9 mouse cellular contexts compared by ENCODE assay signal in the genomic region with DNA sequence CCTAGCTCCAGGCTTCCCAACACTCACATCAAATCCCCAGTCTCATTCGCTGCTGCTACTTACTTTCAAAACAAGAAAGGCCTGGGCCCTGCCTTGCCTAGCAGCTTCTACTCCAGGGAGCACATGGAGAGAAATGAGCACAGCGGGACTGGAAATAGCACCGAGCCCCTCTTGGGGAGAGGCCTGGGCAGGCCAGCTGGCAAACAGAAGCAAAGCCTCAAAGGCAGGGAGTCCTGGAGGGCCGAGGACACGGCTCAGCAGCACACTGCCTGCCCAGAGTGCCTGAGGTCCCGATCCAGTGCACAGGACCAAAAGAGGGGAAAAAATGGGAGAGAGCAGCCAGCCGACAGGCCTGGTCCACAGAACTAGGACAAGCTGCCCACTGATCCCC. TPM values are rescaled to one million over a fixed set of nuclear protein-coding genes. Genes with fewer than 3 reads are reported as not detected.
DNase-seq lines count a peak whose midpoint lies in the region; ATAC-seq and TF ChIP-seq lines count a peak whose summit lies in the region.
"Had no signal": no experiment of that assay in that cellular context is flagged by ENCODE, and none has a peak within 500 bp of the region (broad histone marks: within the 10 kb centered on the region; RNA-seq: fewer than 3 reads in every experiment).

No protein-coding gene starts in this region.

- peaks cover 29% of the 10 kb centered on the region for H3K4me1 ChIP-seq in kidney, adult 2 months (ENCODE audit: control insufficient read depth, insufficient read depth, low read length)
- H3K4me1 ChIP-seq in embryonic facial prominence, embryonic 10.5 days: peaks cover 55% of the 10 kb centered on the region
- H3K4me1 ChIP-seq in midbrain, embryonic 15.5 days: peaks cover 41% of the 10 kb centered on the region

- peak overlapping the region; percentile 25; the same call in 1 of the 2 replicates for H3K9ac ChIP-seq in midbrain, embryonic 15.5 days
- H3K9ac ChIP-seq: liver, embryonic 15.5 days had no signal

- H3K27ac ChIP-seq in kidney, adult 2 months (ENCODE audit: insufficient read depth, low read depth, low read length): peak overlapping the region; percentile 68
- H3K27ac ChIP-seq in embryonic facial prominence, embryonic 10.5 days (replicated peaks): 0 out of 2 replicates have a peak overlapping the region, but pooled peaks have one; percentile 0
- H3K27ac ChIP-seq in midbrain, embryonic 15.5 days: no peak overlapping the region
- H3K27ac ChIP-seq: liver, embryonic 15.5 days had no signal

- peak overlapping the region; percentile 89 for H3K4me2 ChIP-seq in midbrain, embryonic 15.5 days
- H3K4me2 ChIP-seq: liver, embryonic 15.5 days had no signal

- intact Hi-C loops in heart, postnatal 14 days (cut with DNase I): loop anchor here (2.0 to 5.0 kb wide), 2 partner anchors 20 to 36 kb away; no protein-coding TSS in a partner anchor

- H3K27me3 ChIP-seq in kidney, adult 2 months (replicated peaks; ENCODE audit: control insufficient read depth, insufficient read depth, low read length): no peaks in the 10 kb centered on the region
- peaks cover 20% of the 10 kb centered on the region for H3K27me3 ChIP-seq in embryonic facial prominence, embryonic 10.5 days (replicated peaks; ENCODE audit: low read depth, poor library complexity, severe bottlenecking)
- no peaks in the 10 kb centered on the region for H3K27me3 ChIP-seq in midbrain, embryonic 15.5 days (replicated peaks)

- no peaks in the 10 kb centered on the region for H3K9me3 ChIP-seq in embryonic facial prominence, embryonic 10.5 days
- no peaks in the 10 kb centered on the region for H3K9me3 ChIP-seq in midbrain, embryonic 15.5 days
- H3K9me3 ChIP-seq: liver, embryonic 15.5 days had no signal

- no peak overlapping the region for H3K4me3 ChIP-seq in kidney, adult 2 months (ENCODE audit: insufficient read depth, low read depth, low read length)
- peak overlapping the region; percentile 95 for H3K4me3 ChIP-seq in embryonic facial prominence, embryonic 10.5 days
- H3K4me3 ChIP-seq in midbrain, embryonic 15.5 days: no peak overlapping the region
- H3K4me3 ChIP-seq: liver, embryonic 15.5 days had no signal

- no peaks in the 10 kb centered on the region for H3K36me3 ChIP-seq in kidney, adult 2 months (ENCODE audit: control insufficient read depth, insufficient read depth, low read length)
- H3K36me3 ChIP-seq in embryonic facial prominence, embryonic 10.5 days (replicated peaks): peaks cover 22% of the 10 kb centered on the region
- no peaks in the 10 kb centered on the region for H3K36me3 ChIP-seq in midbrain, embryonic 15.5 days (replicated peaks)
- H3K36me3 ChIP-seq: liver, embryonic 15.5 days had no signal

- ATAC-seq in midbrain, embryonic 15.5 days (replicated peaks): no peak
- no peak for ATAC-seq in inflammation-experienced regulatory T-cells, adult 6 months
- no peak for ATAC-seq in cerebellum, adult (ENCODE audit: insufficient number of reproducible peaks, low FRiP score, low TSS enrichment)

- WGBS in kidney, adult 2 months: 42% methylated on average over 7 of the region's 7 CpGs
- 52% methylated on average over 7 of the region's 7 CpGs for WGBS in embryonic facial prominence, embryonic 10.5 days
- 50% methylated on average over 7 of the region's 7 CpGs for WGBS in midbrain, embryonic 15.5 days

- TF ChIP-seq CTCF in kidney, adult 2 months (conservative IDR thresholded peaks at IDR 0.05; ENCODE audit: insufficient read depth, insufficient read length, low read depth, low read length): no peak

- no peak for DNase-seq in kidney, adult 2 months
- no peak for DNase-seq in kidney, adult 9 months
- no peak for DNase-seq in embryonic facial prominence, embryonic 10.5 days (ENCODE audit: low spot score)
- peak; percentile 47 to 54 for DNase-seq in heart, postnatal 14 days
- DNase-seq in layer of hippocampus, postnatal 36 days: no peak

- TF ChIP-seq POLR2A in kidney, adult 2 months (IDR thresholded peaks at IDR 0.05; ENCODE audit: low read depth, low read length): no peak

RNA-seq across cellular contexts. Expression of a gene that starts 2.4 kb away (rescaled TPM):
- polyA plus RNA-seq in kidney, adult 2 months (2012; rRNA removed): 69.0 and 81.0 TPM in 2 replicates
- 57.7 and 58.9 TPM in 2 replicates for polyA plus RNA-seq in embryonic facial prominence, embryonic 10.5 days (2016; fragmentation: Nextera tagmentation; extraction: Ambion mirVana)
- 10 to 100 TPM; 52.8 to 55.6 TPM for total RNA-seq in heart, postnatal 14 days (2021)
- polyA plus RNA-seq in midbrain, embryonic 15.5 days (2015; fragmentation: Nextera tagmentation; extraction: Ambion mirVana): 47.9 and 54.9 TPM in 2 replicates
- polyA plus RNA-seq in inflammation-experienced regulatory T-cells, adult 6 months (2017; shearing (Covaris generic)): 10 to 100 TPM in 1 of 3 experiments, 1 to 10 TPM in 2; 8.2 to 12.8 (median 9.2) TPM
- total RNA-seq in layer of hippocampus, postnatal 36 days (2021): 10 to 100 TPM; 50.5 to 51.0 TPM

RNA-seq across cellular contexts. Expression of a gene that starts 54.4 kb away (rescaled TPM):
- polyA plus RNA-seq in kidney, adult 2 months (2012; rRNA removed): 31.5 and 34.9 TPM in 2 replicates
- polyA plus RNA-seq in embryonic facial prominence, embryonic 10.5 days (2016; fragmentation: Nextera tagmentation; extraction: Ambion mirVana): 143 and 156 TPM in 2 replicates
- 10 to 100 TPM; 62.3 to 67.3 TPM for total RNA-seq in heart, postnatal 14 days (2021)
- polyA plus RNA-seq in midbrain, embryonic 15.5 days (2015; fragmentation: Nextera tagmentation; extraction: Ambion mirVana): 284 and 297 TPM in 2 replicates
- 1 to 10 TPM; 4.2 to 6.5 (median 4.4) TPM for polyA plus RNA-seq in inflammation-experienced regulatory T-cells, adult 6 months (2017; shearing (Covaris generic))
- 100 to 1,000 TPM; 111 to 120 TPM for total RNA-seq in layer of hippocampus, postnatal 36 days (2021)

RNA-seq across cellular contexts. Expression of a gene that starts 54.5 kb away (rescaled TPM):
- 1.2 and 1.3 TPM in 2 replicates for polyA plus RNA-seq in kidney, adult 2 months (2012; rRNA removed)
- 1.2 and 1.8 TPM in 2 replicates for polyA plus RNA-seq in embryonic facial prominence, embryonic 10.5 days (2016; fragmentation: Nextera tagmentation; extraction: Ambion mirVana)
- 1 to 10 TPM; 6.2 to 6.9 TPM for total RNA-seq in heart, postnatal 14 days (2021)
- 0.80 and 1.0 TPM in 2 replicates for polyA plus RNA-seq in midbrain, embryonic 15.5 days (2015; fragmentation: Nextera tagmentation; extraction: Ambion mirVana)
- polyA plus RNA-seq in inflammation-experienced regulatory T-cells, adult 6 months (2017; shearing (Covaris generic)): 1 to 10 TPM in 2 of 3 experiments, under 1 TPM in 1; 0.84 to 5.5 (median 1.5) TPM
- 1 to 10 TPM; 1.4 to 2.3 TPM for total RNA-seq in layer of hippocampus, postnatal 36 days (2021)

Comparison
In these comparisons a context has a peak if more than half of its experiments do, and no peak if none do; other contexts are left out.
1. DNase-seq: peak in heart, postnatal 14 days (2 of 2); none in kidney, adult 2 months (single experiment), kidney, adult 9 months (single experiment), embryonic facial prominence, embryonic 10.5 days (single experiment) and layer of hippocampus, postnatal 36 days (0 of 2).